Mouse (Mus musculus): ENCODE data around the gene Ier5l.
A peak's percentile ranks its signal among the peaks of the same experiment; 100 is the strongest.

Gene Ier5l

GRCm38 (mm10) chr2:30441518-30442497, 32.2 kb downstream of the Ier5l start:
- DNase-seq (ENCODE audit: low spot score) = peak; percentile 64

DNA sequence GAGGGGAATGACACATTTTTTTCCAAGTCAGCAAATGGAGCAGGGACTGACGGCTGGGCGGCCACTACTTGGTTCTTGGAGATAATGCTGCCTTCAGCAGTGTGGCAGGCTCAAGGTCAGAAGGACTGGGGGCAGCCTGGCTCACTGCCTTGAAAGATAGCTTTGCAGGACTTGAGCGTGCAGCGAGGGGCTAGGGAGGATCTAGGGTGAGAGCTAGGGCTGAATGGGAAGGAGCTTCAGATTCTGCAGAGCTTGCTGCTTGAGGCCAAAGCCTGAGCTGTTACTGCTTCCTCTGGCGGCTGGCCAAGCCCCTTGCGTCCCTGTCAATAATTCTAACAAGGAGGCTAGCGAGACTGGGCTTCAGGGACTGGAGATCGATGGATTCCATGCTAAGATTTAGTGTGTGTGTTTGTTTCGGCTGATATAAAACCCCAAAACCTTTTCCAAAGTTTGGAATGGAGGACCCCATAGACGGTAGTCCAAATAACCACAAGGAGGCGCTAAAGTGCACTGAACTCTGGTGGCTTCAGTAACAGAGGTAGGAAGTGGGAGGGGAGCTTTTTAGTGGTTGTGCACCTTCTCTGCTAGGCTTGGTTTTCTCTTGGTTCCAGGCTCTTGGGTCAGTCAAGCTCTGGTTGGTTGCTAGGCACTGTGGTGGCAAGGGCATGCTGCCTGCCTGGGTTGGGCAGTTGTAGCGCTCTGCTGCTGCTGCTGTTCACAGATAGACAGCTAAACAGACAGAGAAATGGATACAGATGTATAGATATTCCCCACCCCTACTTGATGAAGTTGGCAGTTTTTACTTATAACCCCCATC, 33.1 kb downstream of the Ier5l start:
- DNase-seq (ENCODE audit: low spot score) = peak; percentile 75

- DNase-seq (ENCODE audit: low spot score) = no peak
Observed at GRCm38 (mm10) chr2:30440211-30440700, 33.8 kb downstream of the Ier5l start.

DNA sequence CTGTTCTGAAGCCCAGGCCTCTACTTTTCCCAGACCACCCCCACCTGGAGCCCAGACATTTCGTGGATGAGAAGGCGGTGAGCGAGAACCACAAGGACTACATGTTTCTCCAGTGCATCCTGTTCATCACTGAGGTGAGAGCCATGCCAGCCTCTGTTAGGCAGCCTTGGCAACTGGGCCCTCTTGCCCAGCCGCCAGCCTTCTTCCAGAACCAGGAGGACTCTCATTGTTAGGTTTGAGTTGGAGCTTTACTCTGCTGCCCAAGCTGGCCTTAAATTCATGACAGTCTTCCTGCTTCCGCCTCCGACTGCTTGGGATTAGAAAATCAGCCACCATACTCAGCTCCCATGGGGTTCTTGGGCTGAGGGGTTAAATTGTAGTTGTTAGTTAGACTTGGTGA, 34.4 kb downstream of the Ier5l start:
- no peak for DNase-seq (ENCODE audit: low spot score)

DNA sequence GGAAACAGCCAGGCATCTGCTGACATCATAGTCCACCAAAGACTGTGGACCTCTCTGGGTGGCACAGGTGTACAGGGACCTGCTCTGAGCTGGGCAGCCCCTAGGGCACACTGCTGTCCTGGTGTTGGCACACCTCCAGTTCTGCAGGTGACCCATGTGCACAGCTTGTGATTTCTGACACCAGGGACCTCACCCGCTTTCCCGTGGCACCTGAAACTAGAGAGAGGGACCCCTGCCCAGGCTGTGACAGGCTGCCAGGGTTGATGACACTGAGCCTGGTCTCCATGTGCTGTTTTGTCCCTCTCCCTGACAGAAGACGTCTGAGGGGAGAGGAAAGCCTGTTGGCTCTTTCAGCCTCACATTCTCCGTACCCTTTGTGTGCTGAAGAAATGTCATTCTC, 36.2 kb downstream of the Ier5l start:
- no peak for DNase-seq (ENCODE audit: low spot score)

DNA sequence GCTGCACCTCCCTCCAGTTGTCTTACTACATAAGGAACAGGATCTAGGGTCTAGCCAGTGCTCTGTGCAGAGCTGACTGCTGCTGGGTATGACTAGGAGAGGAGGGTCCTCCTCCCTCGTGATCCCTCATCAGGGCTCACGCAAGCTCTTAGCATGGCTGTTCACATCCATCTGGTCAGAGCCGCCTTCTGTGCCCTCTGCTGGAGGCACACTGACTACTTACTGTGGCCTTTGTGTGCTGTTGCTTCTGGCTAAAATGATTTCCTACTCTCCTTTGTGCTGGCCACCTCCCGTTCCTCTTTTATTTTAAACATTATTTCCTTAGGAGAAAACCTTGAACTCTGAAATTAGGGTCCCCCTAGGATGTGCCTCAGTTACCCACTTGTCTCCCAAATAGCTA, 37.2 kb downstream of the Ier5l start:
- DNase-seq (ENCODE audit: low spot score) = no peak

- DNase-seq (ENCODE audit: low spot score) = no peak
Observed at GRCm38 (mm10) chr2:30436156-30436545, 37.9 kb downstream of the Ier5l start.

DNA sequence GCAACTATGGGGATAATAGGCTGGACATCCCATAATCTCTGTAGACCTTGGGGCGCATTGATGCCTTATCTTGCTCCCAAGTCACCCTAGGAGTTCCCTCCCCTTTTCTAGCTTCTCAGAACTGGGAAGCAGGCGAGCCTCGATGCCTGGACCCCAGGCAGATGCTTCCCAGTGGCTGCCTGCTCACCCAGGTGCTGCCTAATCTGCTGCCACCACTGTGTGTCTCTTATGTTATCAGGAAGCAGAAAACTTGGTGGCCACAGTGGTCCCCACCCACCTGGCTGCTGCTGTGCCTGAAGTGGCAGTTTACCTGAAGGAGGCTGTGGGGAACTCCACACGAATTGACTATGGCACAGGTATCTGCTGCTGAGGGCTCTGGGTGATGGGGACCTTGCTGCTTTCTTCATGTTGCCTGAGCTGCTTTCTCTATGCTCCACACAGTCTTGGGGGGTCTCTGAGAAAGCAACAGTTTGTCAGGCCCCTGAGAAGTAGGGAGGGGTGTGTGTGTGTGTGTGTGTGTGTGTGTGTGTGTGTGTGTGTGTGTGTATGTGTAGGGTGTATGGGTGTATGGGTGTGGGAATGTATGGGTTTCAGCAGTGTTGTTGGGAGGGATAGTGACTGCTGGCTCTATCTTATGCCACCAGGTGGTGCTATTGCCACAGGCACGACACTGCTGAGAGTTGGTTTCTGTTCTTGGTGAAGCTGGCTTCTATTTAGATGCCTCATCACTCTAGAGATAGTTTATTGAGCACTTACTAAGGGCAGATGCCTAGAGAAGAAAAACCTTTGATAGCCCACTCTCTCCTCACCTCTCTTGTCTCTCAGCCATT, 38.5 kb downstream of the Ier5l start:
- peak; percentile 74 for DNase-seq (ENCODE audit: low spot score)

- DNase-seq (ENCODE audit: low spot score) = no peak
Observed at GRCm38 (mm10) chr2:30429156-30429555, 44.9 kb downstream of the Ier5l start.

Measured in T-cell, adult 2 months (primary cell).